Mouse (Mus musculus) stomach, postnatal 0 days (tissue): ENCODE measurements around the gene Mrps31. TPM values are rescaled to one million over a fixed set of nuclear protein-coding genes. Genes with fewer than 3 reads are reported as not detected.
A peak's percentile ranks its signal among the peaks of the same experiment; 100 is the strongest.

Source experiments
- ATAC-seq: fragments of 200-750 bp; cut with Nextera tagmentation; 2 replicates; pipeline ENCODE4 v1.8.0; 2017; ENCODE audit not compliant: low FRiP score, low TSS enrichment
- DNase-seq: peaks from one replicate; pipeline ENCODE4 v3.0.0-alpha.2; 2016; ENCODE audit warnings: low spot score
- H3K27ac ChIP-seq: fragments of 300-500 bp; sonication (generic); replicated peaks from 2 replicates; pipeline ENCODE4 v1.5.1; 2014; ENCODE audit warnings: mild to moderate bottlenecking, control low read depth
- H3K27me3 ChIP-seq: fragments of 300-500 bp; sonication (generic); 2 replicates; pipeline ENCODE4 v1.6.1; 2014; ENCODE audit warnings: low read length; ENCODE audit not compliant: control insufficient read depth, insufficient read depth
- H3K36me3 ChIP-seq: fragments of 300-500 bp; sonication (generic); 2 replicates; pipeline ENCODE4 v1.6.1; 2014; ENCODE audit warnings: low read length, mixed read lengths; ENCODE audit not compliant: control insufficient read depth, insufficient read depth
- H3K4me1 ChIP-seq: fragments of 300-500 bp; sonication (generic); replicated peaks from 2 replicates; pipeline ENCODE4 v1.6.1; 2014; ENCODE audit warnings: antibody characterized with exemption; ENCODE audit not compliant: control insufficient read depth, insufficient read depth
- H3K4me2 ChIP-seq: fragments of 300-500 bp; sonication (generic); replicated peaks from 2 replicates; pipeline ENCODE4 v1.6.1; 2014; ENCODE audit warnings: low read depth, mild to moderate bottlenecking, control low read depth, moderate library complexity
- H3K4me3 ChIP-seq: fragments of 300-500 bp; sonication (generic); 2 replicates; pipeline ENCODE4 v1.5.1; 2014; ENCODE audit warnings: low read depth, low read length, control low read depth
- H3K9ac ChIP-seq: fragments of 300-500 bp; sonication (generic); 2 replicates; pipeline ENCODE4 v1.6.1; 2014; ENCODE audit warnings: mild to moderate bottlenecking, low read length, control low read depth, mixed read lengths
- H3K9me3 ChIP-seq: fragments of 300-500 bp; sonication (generic); 2 replicates; pipeline ENCODE4 v1.6.1; 2016; ENCODE audit warnings: low read length; ENCODE audit not compliant: control insufficient read depth
- CTCF ChIP-seq: IDR thresholded peaks from 2 replicates; pipeline ENCODE4 v1.5.1; 2016; ENCODE audit warnings: antibody characterized with exemption, low read depth, mild to moderate bottlenecking, moderate library complexity
- EP300 ChIP-seq: optimal IDR thresholded peaks from 2 replicates; pipeline ENCODE3; 2016; ENCODE audit warnings: antibody characterized with exemption
- WGBS: fragments of 180-500 bp; shearing (Covaris S2); extraction: QIAGEN DNeasy Blood & Tissue Kit; methylation state at CpG from one replicate; pipeline ENCODE4 v1.1.7; 2014; 5-methylcytosine and 5-hydroxymethylcytosine counted together
- polyA plus RNA-seq: library from polyadenylated mRNA; unstranded; fragments of >200 nt; fragmentation: Nextera tagmentation; extraction: Ambion mirVana; gene quantifications from 2 replicates; pipeline ENCODE4 v1.2.1, GENCODE M21; 2015

The Mrps31 gene
- polyA plus RNA-seq = 38.2 and 39.1 TPM in 2 replicates

GRCm38 (mm10) chr8:22411282-22411702 lies at the start of gene Mrps31:
Gene Mrps31 (plus strand): TSS chr8:22411361.
- peak; percentile 91 for ATAC-seq
- TF ChIP-seq EP300 (no peak), CTCF (peak; percentile 13; the same call in 1 of the 2 replicates)
- DNase-seq = peak; percentile 83
- Histone ChIP-seq H3K4me3 (peak within 1 kb of the TSS; percentile 81), H3K36me3 (peaks cover 6% of the 10 kb centered on the region; the same call in 1 of the 2 replicates), H3K9me3 (no peaks in the 10 kb centered on the region), H3K9ac (peak within 1 kb of the TSS; percentile 92), H3K4me1 (no peaks in the 10 kb centered on the region), H3K27ac (peak within 1 kb of the TSS; percentile 90), H3K4me2 (peak within 1 kb of the TSS; percentile 60), H3K27me3 (no peaks in the 10 kb centered on the region)
- under 1% methylated on average over 25 of the region's 25 CpGs for WGBS

- H3K36me3 ChIP-seq = no peaks in the 10 kb centered on the region
- H3K4me2 ChIP-seq = no peak overlapping the region
- TF ChIP-seq CTCF = no peak
- no peak for TF ChIP-seq EP300
- no peaks in the 10 kb centered on the region for H3K27me3 ChIP-seq
- no peak overlapping the region for H3K9ac ChIP-seq
- WGBS = 95% methylated on average over 5 of the region's 5 CpGs
- no peak overlapping the region for H3K27ac ChIP-seq
- peak; percentile 6 for DNase-seq
- ATAC-seq = no peak
- H3K4me1 ChIP-seq = no peaks in the 10 kb centered on the region
- no peaks in the 10 kb centered on the region for H3K9me3 ChIP-seq
- no peak overlapping the region for H3K4me3 ChIP-seq
Observed at GRCm38 (mm10) chr8:22376311-22376710, 34.9 kb upstream of the Mrps31 start.

- TF ChIP-seq CTCF (peak; percentile 75), EP300 (no peak)
- peaks cover 2% of the 10 kb centered on the region; the same call in 1 of the 2 replicates for H3K36me3 ChIP-seq
- no peaks in the 10 kb centered on the region for H3K27me3 ChIP-seq
- no peak overlapping the region for H3K9ac ChIP-seq
- no peak overlapping the region for H3K27ac ChIP-seq
- H3K4me1 ChIP-seq = no peaks in the 10 kb centered on the region
- H3K4me2 ChIP-seq = no peak overlapping the region
- no peaks in the 10 kb centered on the region for H3K9me3 ChIP-seq
- 50% methylated on average over 5 of the region's 5 CpGs for WGBS
- ATAC-seq = 0 out of 2 replicates have a peak, but pooled peaks have one; percentile 35
- peak; percentile 51 for DNase-seq
- no peak overlapping the region for H3K4me3 ChIP-seq
Observed at GRCm38 (mm10) chr8:22376903-22377302, 34.3 kb upstream of the Mrps31 start.

DNA sequence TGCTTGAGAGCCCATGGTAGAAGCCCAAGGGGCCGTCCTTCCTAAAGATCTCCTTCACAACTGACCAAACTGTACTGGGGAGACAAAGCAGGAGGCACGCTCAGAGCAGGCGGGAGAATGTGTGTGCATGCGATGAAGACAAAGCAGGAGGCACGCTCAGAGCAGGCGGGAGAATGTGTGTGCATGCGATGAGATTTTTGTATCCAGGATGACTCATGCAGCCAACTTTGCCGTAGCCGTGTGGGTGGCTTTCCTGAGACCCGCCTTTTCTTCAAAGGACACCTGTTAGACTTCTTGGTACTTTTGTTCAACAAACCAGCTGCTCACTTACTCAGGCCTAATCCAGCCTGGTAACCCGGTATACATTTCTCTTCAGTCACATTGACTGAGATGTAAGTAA lies 30.2 kb upstream of the Mrps31 start:
- no peak overlapping the region for H3K4me2 ChIP-seq
- no peak overlapping the region for H3K27ac ChIP-seq
- ATAC-seq (no peak), DNase-seq (peak; percentile 10)
- no peaks in the 10 kb centered on the region for H3K4me1 ChIP-seq
- TF ChIP-seq CTCF = no peak
- no peak for TF ChIP-seq EP300
- whole genome bisulfite sequencing = 78% methylated on average over 11 of the region's 11 CpGs
- H3K4me3 ChIP-seq = no peak overlapping the region
- H3K9me3 ChIP-seq = no peaks in the 10 kb centered on the region
- no peaks in the 10 kb centered on the region for H3K27me3 ChIP-seq
- peaks cover 7% of the 10 kb centered on the region; the same call in 1 of the 2 replicates for H3K36me3 ChIP-seq
- H3K9ac ChIP-seq = no peak overlapping the region

DNA sequence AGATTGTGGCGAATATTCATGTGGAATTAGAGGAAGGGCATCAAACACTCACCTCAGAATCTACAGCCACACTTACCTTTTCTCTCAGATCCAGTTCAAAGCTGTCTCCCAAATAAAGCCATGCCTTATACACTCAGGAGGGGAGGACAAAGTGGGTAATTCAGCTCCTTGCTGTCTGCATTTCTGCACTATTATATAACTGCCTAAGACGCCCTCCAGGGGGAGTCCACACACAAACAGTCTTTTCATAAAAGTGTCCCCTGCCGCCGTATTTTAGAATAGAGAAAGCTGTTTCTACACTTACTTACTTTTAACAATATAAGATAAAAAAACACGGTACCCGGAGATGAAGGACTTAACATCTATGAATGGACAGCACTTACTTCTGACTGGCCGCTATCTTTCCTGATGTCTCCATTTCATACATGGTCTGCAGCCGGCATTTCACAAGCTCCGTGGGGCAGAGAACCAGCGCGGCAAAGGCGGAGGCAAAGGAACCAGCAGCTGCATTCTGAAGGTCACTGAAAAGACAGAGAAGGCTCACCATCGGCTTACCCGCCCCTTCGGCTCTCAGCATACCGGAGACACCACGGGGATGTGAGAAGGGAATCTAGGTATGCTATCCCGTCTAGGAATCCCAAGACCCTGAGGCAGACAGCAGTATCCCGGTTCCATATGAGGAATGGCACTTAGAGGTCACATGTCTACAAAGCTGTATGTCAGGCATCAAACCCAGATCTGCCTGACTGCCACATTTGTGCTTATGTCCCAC lies 28.2 kb upstream of the Mrps31 start:
- Histone ChIP-seq H3K4me3 (no peak overlapping the region), H3K4me2 (no peak overlapping the region), H3K4me1 (no peaks in the 10 kb centered on the region), H3K27me3 (no peaks in the 10 kb centered on the region), H3K27ac (no peak overlapping the region), H3K36me3 (peaks cover 7% of the 10 kb centered on the region; the same call in 1 of the 2 replicates), H3K9ac (no peak overlapping the region), H3K9me3 (no peaks in the 10 kb centered on the region)
- DNase-seq (peak; percentile 10), ATAC-seq (no peak)
- 80% methylated on average over 19 of the region's 19 CpGs for WGBS
- TF ChIP-seq CTCF = peak; percentile 40
- TF ChIP-seq EP300 = no peak

- 85% methylated on average over 6 of the region's 6 CpGs for WGBS
- Histone ChIP-seq H3K36me3 (peaks cover 15% of the 10 kb centered on the region; the same call in 1 of the 2 replicates), H3K27ac (no peak overlapping the region)
Observed at GRCm38 (mm10) chr8:22385158-22385557, 26.0 kb upstream of the Mrps31 start.

More at GRCm38 (mm10) chr8:22385158-22385557, 26.0 kb upstream of the Mrps31 start:
- Histone ChIP-seq H3K9ac (no peak overlapping the region), H3K9me3 (no peaks in the 10 kb centered on the region), H3K4me2 (no peak overlapping the region), H3K4me3 (no peak overlapping the region), H3K4me1 (no peaks in the 10 kb centered on the region), H3K27me3 (no peaks in the 10 kb centered on the region)
- TF ChIP-seq EP300 = no peak
- TF ChIP-seq CTCF = no peak
- no peak for DNase-seq
- ATAC-seq = no peak
